In genomic region chr3:104992709-104993388, GRCm38 (mm10) we compare ENCODE assay signal across 8 mouse cellular contexts. TPM values are rescaled to one million over a fixed set of nuclear protein-coding genes. Genes with fewer than 3 reads are reported as not detected.
DNase-seq lines count a peak whose midpoint lies in the region; ATAC-seq and TF ChIP-seq lines count a peak whose summit lies in the region.

No protein-coding gene starts in this region.

- H3K27ac ChIP-seq in MEL (ENCODE audit: control insufficient read depth, low read depth, low read length) = no peak overlapping the region
- H3K27ac ChIP-seq in cerebellum, adult 2 months (ENCODE audit: insufficient read depth, low read length) = no peak overlapping the region
- no peak overlapping the region for H3K27ac ChIP-seq in forebrain, postnatal 0 days (ENCODE audit: low read depth, low read length)
- peak overlapping the region; percentile 42 for H3K27ac ChIP-seq in neural tube, embryonic 15.5 days (replicated peaks)

- no peaks in the 10 kb centered on the region for H3K36me3 ChIP-seq in MEL (ENCODE audit: control insufficient read depth in 1 of 2, insufficient read depth in 2 of 2, low read length in 2 of 2)
- H3K36me3 ChIP-seq in forebrain, postnatal 0 days (ENCODE audit: insufficient read depth) = no peaks in the 10 kb centered on the region
- H3K36me3 ChIP-seq in neural tube, embryonic 15.5 days = no peaks in the 10 kb centered on the region

- no peaks in the 10 kb centered on the region; a peak in 1 of 4 replicates for H3K4me1 ChIP-seq in MEL (ENCODE audit: control insufficient read depth in 1 of 2, insufficient read depth in 2 of 2, low read length in 2 of 2)
- H3K4me1 ChIP-seq in cerebellum, adult 2 months (ENCODE audit: control insufficient read depth, insufficient read depth, low read length) = no peaks in the 10 kb centered on the region
- 0 out of 2 replicates have a peak, but pooled peaks cover 7% of the 10 kb centered on the region for H3K4me1 ChIP-seq in forebrain, postnatal 0 days (ENCODE audit: insufficient read depth)
- H3K4me1 ChIP-seq in lung, adult 2 months (ENCODE audit: control insufficient read depth, insufficient read depth, low read length) = peaks cover 27% of the 10 kb centered on the region
- peaks cover 17% of the 10 kb centered on the region for H3K4me1 ChIP-seq in neural tube, embryonic 15.5 days

- peak overlapping the region; percentile 38 for H3K4me2 ChIP-seq in forebrain, postnatal 0 days (ENCODE audit: low read depth)
- H3K4me2 ChIP-seq in neural tube, embryonic 15.5 days = peak overlapping the region; percentile 46

- TF ChIP-seq CTCF in MEL (IDR thresholded peaks at IDR 0.05 in 2 of 3, conservative IDR thresholded peaks at IDR 0.05 in 1 of 3; ENCODE audit: control insufficient read depth in 1 of 3, insufficient read depth in 1 of 3, low read depth in 2 of 3, low read length in 3 of 3, poor library complexity in 1 of 3, severe bottlenecking in 1 of 3) = peak; percentile 70 to 99 (median 86)
- TF ChIP-seq CTCF in cerebellum, adult 2 months (IDR thresholded peaks at IDR 0.05; ENCODE audit: borderline replicate concordance, insufficient read depth, low read depth, low read length) = peak; percentile 83
- peak; percentile 97 for TF ChIP-seq CTCF in forebrain, postnatal 0 days (IDR thresholded peaks at IDR 0.05; ENCODE audit: low read depth)
- TF ChIP-seq CTCF in lung, adult 2 months (IDR thresholded peaks at IDR 0.05; ENCODE audit: insufficient read depth, low read length) = peak; percentile 81

- no peak for TF ChIP-seq EP300 in MEL (IDR thresholded peaks at IDR 0.05; ENCODE audit: low read depth in 1 of 2, low read length in 2 of 2)

- H3K4me3 ChIP-seq in MEL (ENCODE audit: control insufficient read depth in 1 of 2, insufficient read depth in 1 of 2, low read depth in 2 of 2, low read length in 2 of 2) = no peak overlapping the region
- H3K4me3 ChIP-seq in cerebellum, adult 2 months (replicated peaks; ENCODE audit: insufficient read depth, low read depth, low read length) = peak overlapping the region; percentile 48
- H3K4me3 ChIP-seq in forebrain, postnatal 0 days (ENCODE audit: low read depth, low read length) = 0 out of 2 replicates have a peak overlapping the region, but pooled peaks have one; percentile 5
- H3K4me3 ChIP-seq in lung, adult 2 months (replicated peaks; ENCODE audit: extremely low read depth, low read depth, low read length) = no peak overlapping the region
- H3K4me3 ChIP-seq in neural tube, embryonic 15.5 days (replicated peaks) = peak overlapping the region; percentile 19; the same call in 1 of the 2 replicates

- peak; percentile 94 for ATAC-seq in forebrain, postnatal 0 days
- peak; percentile 87 for ATAC-seq in neural tube, embryonic 15.5 days (ENCODE audit: low FRiP score)

- H3K9me3 ChIP-seq in MEL (replicated peaks; ENCODE audit: insufficient read depth, low read length) = no peaks in the 10 kb centered on the region
- H3K9me3 ChIP-seq in forebrain, postnatal 0 days (ENCODE audit: low read length) = no peaks in the 10 kb centered on the region
- H3K9me3 ChIP-seq in neural tube, embryonic 15.5 days (replicated peaks) = no peaks in the 10 kb centered on the region

- no peak for TF ChIP-seq POLR2A in MEL (IDR thresholded peaks at IDR 0.05; ENCODE audit: control insufficient read depth in 1 of 2, insufficient read depth in 1 of 2, low read depth in 1 of 2, low read length in 2 of 2, poor library complexity in 1 of 2)
- TF ChIP-seq POLR2A in cerebellum, adult 2 months (IDR thresholded peaks at IDR 0.05; ENCODE audit: borderline replicate concordance, insufficient read depth, low read length) = no peak
- TF ChIP-seq POLR2A in lung, adult 2 months (IDR thresholded peaks at IDR 0.05; ENCODE audit: borderline replicate concordance, extremely low read depth, low read depth, low read length) = no peak

- 11% methylated on average over 23 of the region's 23 CpGs for WGBS in cerebellum, adult 2 months
- 9% methylated on average over 23 of the region's 23 CpGs for WGBS in forebrain, postnatal 0 days
- 8% methylated on average over 23 of the region's 23 CpGs for WGBS in lung, adult 2 months
- 10% methylated on average over 23 of the region's 23 CpGs for WGBS in neural tube, embryonic 15.5 days

- intact Hi-C loops in heart, postnatal 36 days (cut with DNase I) = loop anchor here (1.0 to 10.0 kb wide), 2 partner anchors 66 to 172 kb away; no protein-coding TSS in a partner anchor

- H3K79me2 ChIP-seq in MEL (ENCODE audit: control insufficient read depth, insufficient read depth, low read length, poor library complexity) = no peaks in the 10 kb centered on the region

- peak; percentile 72 for TF ChIP-seq RAD21 in MEL (IDR thresholded peaks at IDR 0.05; ENCODE audit: low read depth, low read length)

- H3K27me3 ChIP-seq in MEL (ENCODE audit: control insufficient read depth in 1 of 2, insufficient read depth in 2 of 2, low read length in 2 of 2) = peaks cover 1 to 4% of the 10 kb centered on the region in 2 experiments; a peak in 2 of 4 replicates
- H3K27me3 ChIP-seq in cerebellum, adult 2 months (ENCODE audit: control insufficient read depth, insufficient read depth, low read length) = no peaks in the 10 kb centered on the region
- no peaks in the 10 kb centered on the region for H3K27me3 ChIP-seq in forebrain, postnatal 0 days (ENCODE audit: insufficient read depth, low read length)
- H3K27me3 ChIP-seq in neural tube, embryonic 15.5 days (replicated peaks) = no peaks in the 10 kb centered on the region

- H3K9ac ChIP-seq in MEL (ENCODE audit: control insufficient read depth, low read depth, low read length, poor library complexity, severe bottlenecking) = no peak overlapping the region
- H3K9ac ChIP-seq in forebrain, postnatal 0 days = no peak overlapping the region; the same call in 1 of the 2 replicates
- no peak overlapping the region for H3K9ac ChIP-seq in neural tube, embryonic 15.5 days (replicated peaks)

- peak; percentile 81 for DNase-seq in MEL (ENCODE audit: low read depth, low spot score)
- DNase-seq in cerebellum, adult 2 months = peak; percentile 85 to 90
- peak; percentile 93 for DNase-seq in forebrain, postnatal 0 days
- peak; percentile 94 to 95 for DNase-seq in heart, postnatal 36 days
- DNase-seq in layer of hippocampus, adult 18-20 months (ENCODE audit: low spot score in 2 of 2) = peak; percentile 80 to 95
- DNase-seq in lung, adult 2 months = peak; percentile 92
- DNase-seq in testis, postnatal 10 days (ENCODE audit: low spot score) = peak; percentile 95

TF ChIP-seq in MEL, 35 proteins besides CTCF, POLR2A, EP300 and RAD21:
- no peak for TF ChIP-seq TCF12 (IDR thresholded peaks at IDR 0.05; ENCODE audit: low read depth, low read length)
- peak; percentile 87 for TF ChIP-seq SMC3 (IDR thresholded peaks at IDR 0.05; ENCODE audit: low read depth, low read length)
- TF ChIP-seq NRF1 (IDR thresholded peaks at IDR 0.05; ENCODE audit: insufficient read depth, low read depth, low read length, poor library complexity, severe bottlenecking) = peak; percentile 45; the same call in 1 of the 2 replicates
- no peak for TF ChIP-seq RCOR1 (IDR thresholded peaks at IDR 0.05; ENCODE audit: low read depth, low read length)
- no peak for TF ChIP-seq USF1 (IDR thresholded peaks at IDR 0.05; ENCODE audit: low read depth, low read length)
- no peak for TF ChIP-seq MAX (IDR thresholded peaks at IDR 0.05; ENCODE audit: low read length)
- TF ChIP-seq GABPA (IDR thresholded peaks at IDR 0.05; ENCODE audit: low read depth, low read length) = no peak
- no peak for TF ChIP-seq SIN3A (IDR thresholded peaks at IDR 0.05; ENCODE audit: low read length)
- TF ChIP-seq NELFE (IDR thresholded peaks at IDR 0.05; ENCODE audit: low read depth, low read length) = no peak
- TF ChIP-seq ZC3H11A (IDR thresholded peaks at IDR 0.05; ENCODE audit: low read depth, low read length) = peak; percentile 66
- no peak for TF ChIP-seq POLR2AphosphoS5 (IDR thresholded peaks at IDR 0.05; ENCODE audit: borderline replicate concordance, low read depth, low read length)

RNA-seq across cellular contexts. Expression of gene Wnt2b, which starts 31.1 kb away (rescaled TPM):
- total RNA-seq in MEL (2012; rRNA removed) = 0.07 TPM in 1 of 2 replicates, not detected in the other
- polyA plus RNA-seq in MEL (2012; ENCODE audit: insufficient read depth in 1 of 2, insufficient read length in 2 of 2, low read depth in 1 of 2, low replicate concordance in 2 of 2, missing spikeins in 1 of 2) = under 1 TPM in 1 of 2 experiments, not detected in 1; 0.31 TPM
- polyA plus RNA-seq in cerebellum, adult 2 months (2012; rRNA removed) = 0.40 and 0.44 TPM in 2 replicates
- total RNA-seq in forebrain, postnatal 0 days (2014; rRNA removed) = 1.2 and 2.0 TPM in 2 replicates
- polyA plus RNA-seq in forebrain, postnatal 0 days (2015; fragmentation: Nextera tagmentation; extraction: Ambion mirVana) = 0.21 and 0.47 TPM in 2 replicates
- 1 to 10 TPM; 1.1 to 1.8 TPM for total RNA-seq in heart, postnatal 36 days (2021)
- under 1 TPM; 0.28 to 0.40 TPM for total RNA-seq in layer of hippocampus, adult 18-20 months (2021)
- polyA plus RNA-seq in lung, adult 2 months (2012; rRNA removed) = 3.5 and 4.9 TPM in 2 replicates
- polyA plus RNA-seq in neural tube, embryonic 15.5 days (2015; fragmentation: Nextera tagmentation; extraction: Ambion mirVana) = 0.78 and 0.88 TPM in 2 replicates

Comparison
In these comparisons a context has a peak if more than half of its experiments do, and no peak if none do; other contexts are left out.
1. H3K4me3 ChIP-seq: peak in cerebellum, adult 2 months (single experiment), forebrain, postnatal 0 days (single experiment) and neural tube, embryonic 15.5 days (single experiment); none in MEL (0 of 2) and lung, adult 2 months (single experiment).
2. Peak in every context shown above with its lines, with median percentiles within 50 percentile points of each other: DNase-seq and CTCF ChIP-seq.